Mouse (Mus musculus) forebrain, embryonic 16.5 days (tissue): ENCODE results near the gene Gon7. TPM values are rescaled to one million over a fixed set of nuclear protein-coding genes. Genes with fewer than 3 reads are reported as not detected.
A peak's percentile ranks its signal among the peaks of the same experiment; 100 is the strongest.

Source experiments
- ATAC-seq: fragments of 200-750 bp; cut with Nextera tagmentation; 2 replicates; pipeline ENCODE4 v1.8.0; 2017; ENCODE audit warnings: mild to moderate bottlenecking, moderate library complexity
- H3K27ac ChIP-seq: fragments of 300-500 bp; sonication (generic); 2 replicates; pipeline ENCODE4 v1.5.1; 2014; ENCODE audit warnings: low read length, control low read depth
- H3K27me3 ChIP-seq: fragments of 300-500 bp; sonication (generic); replicated peaks from 2 replicates; pipeline ENCODE4 v1.6.1; 2014; ENCODE audit warnings: low read length; ENCODE audit not compliant: control insufficient read depth, insufficient read depth
- H3K36me3 ChIP-seq: fragments of 300-500 bp; sonication (generic); 2 replicates; pipeline ENCODE4 v1.6.1; 2014; ENCODE audit not compliant: control insufficient read depth, insufficient read depth
- H3K4me1 ChIP-seq: fragments of 300-500 bp; sonication (generic); replicated peaks from 2 replicates; pipeline ENCODE4 v1.6.1; 2014; ENCODE audit warnings: low read length; ENCODE audit not compliant: control insufficient read depth, insufficient read depth
- H3K4me2 ChIP-seq: fragments of 300-500 bp; sonication (generic); 2 replicates; pipeline ENCODE4 v1.6.1; 2014; ENCODE audit warnings: mild to moderate bottlenecking, low read length, control low read depth
- H3K4me3 ChIP-seq: fragments of 300-500 bp; sonication (generic); replicated peaks from 2 replicates; pipeline ENCODE4 v1.5.1; 2014; ENCODE audit warnings: mild to moderate bottlenecking, low read length, control low read depth
- H3K9ac ChIP-seq: fragments of 300-500 bp; sonication (generic); replicated peaks from 2 replicates; pipeline ENCODE4 v1.6.1; 2014; ENCODE audit warnings: low read depth, low read length, control low read depth
- H3K9me3 ChIP-seq: fragments of 300-500 bp; sonication (generic); 2 replicates; pipeline ENCODE4 v1.6.1; 2016; ENCODE audit warnings: low read length; ENCODE audit not compliant: control insufficient read depth
- WGBS: fragments of 180-500 bp; shearing (Covaris S2); extraction: QIAGEN DNeasy Blood & Tissue Kit; methylation state at CpG from one replicate; pipeline ENCODE4 v1.1.7; 2014; 5-methylcytosine and 5-hydroxymethylcytosine counted together
- polyA plus RNA-seq: library from polyadenylated mRNA; unstranded; fragments of >200 nt; fragmentation: Nextera tagmentation; extraction: Ambion mirVana; gene quantifications from 2 replicates; pipeline ENCODE4 v1.2.1, GENCODE M21; 2015

Gon7 gene
- polyA plus RNA-seq, 1 experiment from 2014 or later, result 50.0 TPM

GRCm38 (mm10) chr12:102714654-102715395, 42.8 kb downstream of the Gon7 start:
- Histone ChIP-seq H3K4me1 (0 out of 2 replicates have a peak, but pooled peaks cover 2% of the 10 kb centered on the region), H3K27ac (no peak overlapping the region), H3K36me3 (no peaks in the 10 kb centered on the region), H3K4me3 (no peak overlapping the region), H3K9ac (no peak overlapping the region), H3K27me3 (no peaks in the 10 kb centered on the region), H3K9me3 (no peaks in the 10 kb centered on the region), H3K4me2 (no peak overlapping the region)
- 80% methylated on average over 10 of the region's 10 CpGs for WGBS
- ATAC-seq, result no peak

GRCm38 (mm10) chr12:102714116-102714515, 43.5 kb downstream of the Gon7 start:
- 68% methylated on average over 2 of the region's 2 CpGs for WGBS
- Histone ChIP-seq H3K4me1 (no peaks in the 10 kb centered on the region), H3K9me3 (no peaks in the 10 kb centered on the region), H3K9ac (no peak overlapping the region), H3K4me2 (no peak overlapping the region), H3K27ac (no peak overlapping the region), H3K27me3 (no peaks in the 10 kb centered on the region), H3K36me3 (no peaks in the 10 kb centered on the region), H3K4me3 (no peak overlapping the region)
- ATAC-seq, result no peak

- WGBS, result 81% methylated on average over 20 of the region's 20 CpGs
- Histone ChIP-seq H3K4me3 (no peak overlapping the region), H3K9me3 (no peaks in the 10 kb centered on the region), H3K4me1 (no peaks in the 10 kb centered on the region), H3K36me3 (no peaks in the 10 kb centered on the region), H3K27me3 (no peaks in the 10 kb centered on the region), H3K27ac (no peak overlapping the region), H3K4me2 (no peak overlapping the region), H3K9ac (no peak overlapping the region)
- ATAC-seq, result no peak
Measured at GRCm38 (mm10) chr12:102713153-102713865, 44.3 kb downstream of the Gon7 start.

- H3K9ac ChIP-seq, result no peak overlapping the region
- no peak for ATAC-seq
- H3K4me1 ChIP-seq, result peaks cover under 1% of the 10 kb centered on the region; the same call in 1 of the 2 replicates
- no peak overlapping the region for H3K4me2 ChIP-seq
- no peak overlapping the region for H3K27ac ChIP-seq
- no peaks in the 10 kb centered on the region for H3K36me3 ChIP-seq
- no peaks in the 10 kb centered on the region for H3K27me3 ChIP-seq
- H3K4me3 ChIP-seq, result no peak overlapping the region
- WGBS, result 57% methylated on average over 4 of the region's 4 CpGs
- H3K9me3 ChIP-seq, result no peaks in the 10 kb centered on the region
Measured at GRCm38 (mm10) chr12:102710851-102711375, 46.7 kb downstream of the Gon7 start.

GRCm38 (mm10) chr12:102709896-102710295, 47.7 kb downstream of the Gon7 start:
- Histone ChIP-seq H3K4me3 (no peak overlapping the region), H3K4me1 (peaks cover 8% of the 10 kb centered on the region), H3K9ac (no peak overlapping the region), H3K27me3 (no peaks in the 10 kb centered on the region), H3K36me3 (no peaks in the 10 kb centered on the region), H3K27ac (no peak overlapping the region), H3K4me2 (no peak overlapping the region), H3K9me3 (no peaks in the 10 kb centered on the region)
- ATAC-seq, result no peak
- 83% methylated on average over 5 of the region's 5 CpGs for whole genome bisulfite sequencing

- no peaks in the 10 kb centered on the region for H3K27me3 ChIP-seq
- 73% methylated on average over 11 of the region's 11 CpGs for WGBS
- H3K9me3 ChIP-seq, result no peaks in the 10 kb centered on the region
- H3K9ac ChIP-seq, result no peak overlapping the region
- H3K36me3 ChIP-seq, result no peaks in the 10 kb centered on the region
- H3K4me1 ChIP-seq, result peaks cover 18% of the 10 kb centered on the region
- no peak overlapping the region for H3K4me2 ChIP-seq
- no peak for ATAC-seq
- no peak overlapping the region for H3K27ac ChIP-seq
- no peak overlapping the region for H3K4me3 ChIP-seq
Measured at GRCm38 (mm10) chr12:102708220-102708619, 49.4 kb downstream of the Gon7 start.

GRCm38 (mm10) chr12:102706833-102707463, 50.7 kb downstream of the Gon7 start:
- no peak overlapping the region for H3K4me2 ChIP-seq
- no peaks in the 10 kb centered on the region for H3K36me3 ChIP-seq
- no peak overlapping the region for H3K9ac ChIP-seq
- H3K4me3 ChIP-seq, result no peak overlapping the region
- WGBS, result 91% methylated on average over 10 of the region's 10 CpGs
- H3K9me3 ChIP-seq, result no peaks in the 10 kb centered on the region
- no peak overlapping the region for H3K27ac ChIP-seq
- peaks cover 30% of the 10 kb centered on the region for H3K4me1 ChIP-seq
- no peaks in the 10 kb centered on the region for H3K27me3 ChIP-seq
- ATAC-seq, result no peak

GRCm38 (mm10) chr12:102705906-102706640, 51.5 kb downstream of the Gon7 start:
- Histone ChIP-seq H3K9me3 (no peaks in the 10 kb centered on the region), H3K27me3 (no peaks in the 10 kb centered on the region), H3K4me2 (peak overlapping the region; percentile 55), H3K36me3 (no peaks in the 10 kb centered on the region), H3K4me3 (peak overlapping the region; percentile 82), H3K27ac (no peak overlapping the region), H3K9ac (no peak overlapping the region; the same call in 1 of the 2 replicates), H3K4me1 (peaks cover 35% of the 10 kb centered on the region)
- WGBS, result 63% methylated on average over 6 of the region's 6 CpGs
- ATAC-seq, result no peak
